Mouse (Mus musculus): ENCODE data around the gene Snx11. TPM values are rescaled to one million over a fixed set of nuclear protein-coding genes. Genes with fewer than 3 reads are reported as not detected.

The Snx11 gene
- polyA plus RNA-seq (2015; fragmentation: Nextera tagmentation; extraction: Ambion mirVana), result 47.2 and 51.1 TPM in 2 replicates

- peak within 1 kb of the TSS; percentile 59 for H3K4me2 ChIP-seq
- peak within 1 kb of the TSS; percentile 77 for H3K27ac ChIP-seq
- no peaks in the 10 kb centered on the region for H3K27me3 ChIP-seq (replicated peaks)
- no peaks in the 10 kb centered on the region for H3K9me3 ChIP-seq
- peaks cover under 1% of the 10 kb centered on the region; the same call in 1 of the 2 replicates for H3K36me3 ChIP-seq (replicated peaks)
- WGBS, result 2% methylated on average over 59 of the region's 59 CpGs
- peak; percentile 99 for ATAC-seq (replicated peaks)
- H3K4me3 ChIP-seq, result peak within 1 kb of the TSS; percentile 61
- peaks cover 24% of the 10 kb centered on the region for H3K4me1 ChIP-seq
- H3K9ac ChIP-seq, result peak within 1 kb of the TSS; percentile 60
Measured at GRCm38 (mm10) chr11:96776968-96777962, at the start of gene Snx11. Gene Snx11, minus strand, starts transcription at chr11:96777559.

GRCm38 (mm10) chr11:96826481-96826880 is 49.1 kb upstream of the Snx11 start:
- H3K27me3 ChIP-seq (replicated peaks), result no peaks in the 10 kb centered on the region
- WGBS, result 76% methylated on average over 2 of the region's 2 CpGs
- no peaks in the 10 kb centered on the region for H3K9me3 ChIP-seq
- H3K4me3 ChIP-seq, result 0 out of 2 replicates have a peak overlapping the region, but pooled peaks have one; percentile 7
- H3K9ac ChIP-seq, result peak overlapping the region; percentile 23; the same call in 1 of the 2 replicates
- H3K4me2 ChIP-seq, result peak overlapping the region; percentile 94; the same call in 1 of the 2 replicates
- peaks cover 9% of the 10 kb centered on the region for H3K36me3 ChIP-seq (replicated peaks)
- H3K27ac ChIP-seq, result no peak overlapping the region
- peaks cover 70% of the 10 kb centered on the region for H3K4me1 ChIP-seq
- no peak for ATAC-seq (replicated peaks)

DNA sequence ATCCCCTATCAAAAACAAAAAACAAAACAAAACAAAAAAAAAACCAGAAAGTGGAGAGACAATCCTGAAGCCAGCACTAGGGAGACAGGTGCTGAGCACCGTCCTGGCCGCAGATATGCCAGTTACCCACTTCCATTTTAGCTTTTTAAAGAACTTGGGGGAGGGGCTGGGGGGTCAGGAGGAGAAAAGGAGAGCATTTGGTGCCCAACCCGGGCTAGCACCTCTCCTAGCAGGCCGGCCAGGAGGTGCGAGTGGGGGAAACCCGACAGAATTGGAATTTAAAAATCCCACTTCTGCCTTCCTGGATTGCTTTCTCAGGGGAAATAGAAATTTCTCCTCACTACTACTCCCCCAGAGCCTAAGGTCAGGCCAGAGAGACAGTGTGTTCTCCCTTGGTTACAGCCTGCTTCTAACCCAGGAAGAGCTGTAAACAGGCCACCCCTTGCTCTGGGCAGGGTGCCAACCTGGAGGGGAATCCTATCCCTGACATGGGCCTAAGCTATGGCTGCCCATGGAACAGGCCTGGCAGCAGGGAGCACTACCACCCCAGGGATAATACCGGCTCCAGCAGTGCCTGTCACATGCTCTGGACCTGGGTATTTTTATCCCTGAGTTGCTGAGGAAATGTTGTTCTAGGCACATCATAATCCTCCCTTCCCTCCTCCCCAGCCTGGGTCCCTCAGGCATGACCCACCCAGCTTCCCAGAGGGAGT is 47.6 kb upstream of the Snx11 start:
- Histone ChIP-seq H3K36me3 (replicated peaks) (peaks cover 25% of the 10 kb centered on the region), H3K4me3 (peak overlapping the region; percentile 49; the same call in 1 of the 2 replicates), H3K27ac (peak overlapping the region; percentile 88), H3K4me1 (peaks cover 66% of the 10 kb centered on the region), H3K4me2 (peak overlapping the region; percentile 94), H3K27me3 (replicated peaks) (no peaks in the 10 kb centered on the region), H3K9ac (peak overlapping the region; percentile 24; the same call in 1 of the 2 replicates), H3K9me3 (no peaks in the 10 kb centered on the region)
- ATAC-seq (replicated peaks), result no peak
- 43% methylated on average over 7 of the region's 7 CpGs for WGBS

DNA sequence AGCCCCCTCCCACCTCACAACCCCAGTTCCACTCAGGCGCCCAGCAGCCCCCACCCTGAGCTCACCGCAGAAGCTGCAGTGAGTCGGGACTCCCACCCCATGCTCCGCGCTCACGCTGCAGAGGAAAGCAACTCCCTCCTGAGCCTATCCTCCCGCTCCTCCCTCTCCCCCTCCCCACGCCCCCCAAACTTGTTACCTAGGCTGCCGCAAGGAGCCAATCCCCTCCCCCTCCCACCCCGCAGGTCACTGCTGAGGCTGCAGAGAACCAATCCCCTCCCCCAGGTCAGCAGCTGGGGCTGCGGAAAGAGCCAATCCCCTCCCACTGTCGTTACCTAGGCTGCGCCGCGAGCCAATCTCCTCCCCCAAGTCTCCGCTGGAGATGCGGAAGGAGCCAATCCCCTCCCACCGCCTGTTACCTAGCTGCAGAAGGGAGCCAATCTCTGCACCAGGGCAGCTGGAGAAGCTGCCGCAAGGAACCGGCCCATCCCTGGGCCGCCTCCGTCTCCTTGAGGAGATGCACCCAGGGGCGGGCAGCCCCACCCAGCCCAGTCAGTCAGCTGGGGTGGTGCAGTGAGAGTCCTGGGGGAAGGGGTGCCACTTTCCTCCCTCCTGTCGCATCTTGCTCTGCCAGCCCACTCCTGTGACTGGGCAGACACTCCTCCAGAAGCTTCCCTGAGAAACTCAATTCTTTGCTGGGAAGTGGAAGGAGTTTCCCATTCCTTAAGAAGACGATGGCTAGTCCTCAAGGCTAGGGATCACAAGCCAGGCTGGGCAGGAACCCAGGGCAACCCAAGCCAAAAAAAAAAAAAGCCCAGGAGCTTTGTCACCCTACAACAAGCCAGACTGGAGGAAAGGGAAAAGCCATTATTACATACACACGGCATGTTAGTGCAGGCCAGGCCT is 46.8 kb upstream of the Snx11 start:
- peaks cover 65% of the 10 kb centered on the region for H3K4me1 ChIP-seq
- no peaks in the 10 kb centered on the region for H3K27me3 ChIP-seq (replicated peaks)
- ATAC-seq (replicated peaks), result peak; percentile 89
- H3K9ac ChIP-seq, result peak overlapping the region; percentile 53
- peak overlapping the region; percentile 49 for H3K4me3 ChIP-seq
- peak overlapping the region; percentile 88 for H3K27ac ChIP-seq
- H3K36me3 ChIP-seq (replicated peaks), result peaks cover 33% of the 10 kb centered on the region
- under 1% methylated on average over 25 of the region's 26 CpGs for WGBS
- H3K4me2 ChIP-seq, result peak overlapping the region; percentile 94
- H3K9me3 ChIP-seq, result no peaks in the 10 kb centered on the region

DNA sequence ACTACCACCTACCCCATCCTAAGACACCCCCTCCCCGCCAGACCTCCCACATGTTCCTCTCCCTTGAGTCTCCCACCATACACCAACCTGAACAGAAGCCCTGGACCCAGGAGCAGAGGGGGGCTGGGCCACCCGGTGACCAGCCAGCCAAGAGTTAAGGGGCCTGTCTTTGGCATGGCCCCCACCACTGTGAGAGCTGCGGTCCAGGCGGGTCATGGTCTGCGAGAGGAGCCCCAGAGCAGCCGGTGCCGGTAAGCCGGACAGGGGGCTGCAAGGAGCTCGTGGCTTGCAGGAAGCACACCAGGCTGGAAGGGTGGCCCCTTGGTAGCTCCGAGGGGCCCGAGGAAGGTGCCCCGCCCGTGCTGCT is 46.1 kb upstream of the Snx11 start:
- Histone ChIP-seq H3K4me1 (peaks cover 59% of the 10 kb centered on the region), H3K9me3 (no peaks in the 10 kb centered on the region), H3K4me3 (peak overlapping the region; percentile 49), H3K9ac (peak overlapping the region; percentile 53), H3K4me2 (peak overlapping the region; percentile 94), H3K27me3 (replicated peaks) (no peaks in the 10 kb centered on the region), H3K27ac (peak overlapping the region; percentile 88), H3K36me3 (replicated peaks) (peaks cover 39% of the 10 kb centered on the region)
- peak; percentile 61 for ATAC-seq (replicated peaks)
- 5% methylated on average over 12 of the region's 13 CpGs for WGBS

DNA sequence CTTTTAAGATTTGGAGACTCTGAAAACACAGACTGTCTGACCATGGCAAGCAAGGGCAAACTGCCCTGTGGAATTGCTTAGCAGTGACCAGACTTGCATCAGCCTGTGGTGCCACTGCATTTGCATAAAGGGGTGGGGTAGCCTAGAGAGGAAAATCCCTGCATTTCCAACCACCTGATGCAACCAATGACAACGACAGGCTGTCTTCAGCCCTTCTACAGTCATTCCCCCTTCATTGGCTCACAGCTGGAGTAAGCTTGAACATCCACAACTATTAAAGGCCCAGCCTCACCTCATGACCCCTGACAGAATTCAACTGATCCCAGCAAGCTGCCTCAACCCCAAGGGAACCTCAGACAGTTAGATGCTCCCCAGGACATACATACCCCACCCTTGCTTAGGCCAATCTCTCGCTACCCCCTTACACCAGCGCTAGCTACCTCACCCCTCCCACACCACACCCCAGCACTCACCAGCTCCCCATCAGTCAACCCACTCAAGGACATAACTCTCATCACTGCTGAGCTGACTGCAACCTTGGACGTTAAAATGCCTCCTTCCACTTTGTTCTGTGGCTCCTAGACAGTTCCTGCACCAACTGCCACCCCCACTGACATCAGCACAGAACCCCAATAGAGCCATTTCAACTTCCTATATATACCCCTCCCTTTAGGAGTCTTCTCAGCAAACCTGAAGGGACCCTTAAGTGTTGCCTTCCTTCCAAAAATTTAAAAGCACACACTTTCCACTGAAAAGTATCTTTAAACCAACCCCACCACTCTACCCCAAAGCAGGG is 45.5 kb upstream of the Snx11 start:
- ATAC-seq (replicated peaks), result no peak
- WGBS, result 39% methylated on average over 4 of the region's 4 CpGs
- H3K4me3 ChIP-seq, result peak overlapping the region; percentile 49
- peak overlapping the region; percentile 94 for H3K4me2 ChIP-seq
- H3K36me3 ChIP-seq (replicated peaks), result peaks cover 45% of the 10 kb centered on the region
- H3K27ac ChIP-seq, result peak overlapping the region; percentile 88; the same call in 1 of the 2 replicates
- no peaks in the 10 kb centered on the region for H3K27me3 ChIP-seq (replicated peaks)
- 0 out of 2 replicates have a peak overlapping the region, but pooled peaks have one; percentile 53 for H3K9ac ChIP-seq
- H3K4me1 ChIP-seq, result peaks cover 53% of the 10 kb centered on the region
- H3K9me3 ChIP-seq, result no peaks in the 10 kb centered on the region

GRCm38 (mm10) chr11:96821956-96822355 is 44.6 kb upstream of the Snx11 start:
- Histone ChIP-seq H3K4me3 (no peak overlapping the region), H3K9me3 (no peaks in the 10 kb centered on the region), H3K27me3 (replicated peaks) (no peaks in the 10 kb centered on the region), H3K4me1 (peaks cover 44% of the 10 kb centered on the region), H3K9ac (no peak overlapping the region), H3K27ac (no peak overlapping the region), H3K4me2 (no peak overlapping the region), H3K36me3 (replicated peaks) (peaks cover 47% of the 10 kb centered on the region)
- WGBS, result 95% methylated on average over 10 of the region's 10 CpGs
- no peak for ATAC-seq (replicated peaks)

- no peak overlapping the region for H3K4me2 ChIP-seq
- 75% methylated on average over 8 of the region's 8 CpGs for WGBS
- H3K27me3 ChIP-seq (replicated peaks), result no peaks in the 10 kb centered on the region
- ATAC-seq (replicated peaks), result no peak
- peaks cover 10% of the 10 kb centered on the region for H3K4me1 ChIP-seq
- no peak overlapping the region for H3K9ac ChIP-seq
- H3K9me3 ChIP-seq, result no peaks in the 10 kb centered on the region
- no peak overlapping the region for H3K4me3 ChIP-seq
- H3K36me3 ChIP-seq (replicated peaks), result peaks cover 57% of the 10 kb centered on the region
- no peak overlapping the region for H3K27ac ChIP-seq
Measured at GRCm38 (mm10) chr11:96818128-96818710, 40.9 kb upstream of the Snx11 start.

- H3K4me1 ChIP-seq, result no peaks in the 10 kb centered on the region
- WGBS, result 57% methylated on average over 5 of the region's 5 CpGs
- H3K9ac ChIP-seq, result no peak overlapping the region
- H3K9me3 ChIP-seq, result no peaks in the 10 kb centered on the region
- no peak overlapping the region for H3K27ac ChIP-seq
- no peak overlapping the region for H3K4me2 ChIP-seq
- H3K27me3 ChIP-seq (replicated peaks), result no peaks in the 10 kb centered on the region
- no peak for ATAC-seq (replicated peaks)
- H3K4me3 ChIP-seq, result no peak overlapping the region
- H3K36me3 ChIP-seq (replicated peaks), result peaks cover 62% of the 10 kb centered on the region
Measured at GRCm38 (mm10) chr11:96816979-96817378, 39.6 kb upstream of the Snx11 start.

DNA sequence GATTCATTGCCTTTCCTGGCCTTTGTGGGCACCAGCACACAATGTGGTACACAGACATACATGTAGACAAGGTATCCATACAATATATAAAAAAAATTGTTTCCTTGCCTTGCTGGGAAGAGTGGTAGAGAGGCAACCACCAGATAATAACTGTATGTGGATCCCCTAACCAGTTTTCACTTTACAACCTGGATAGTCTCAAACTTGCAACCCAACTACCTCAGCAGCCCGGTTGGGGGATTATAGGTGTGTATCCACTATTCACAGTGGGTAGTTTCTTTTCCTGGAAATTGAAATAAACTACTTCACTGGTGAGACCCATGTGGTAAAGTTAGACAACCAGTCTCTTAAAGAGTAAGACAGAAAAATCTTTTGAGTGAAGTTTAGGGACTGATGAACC is 39.1 kb upstream of the Snx11 start:
- no peaks in the 10 kb centered on the region for H3K9me3 ChIP-seq
- H3K27ac ChIP-seq, result no peak overlapping the region

More for the DNA sequence above, 39.1 kb upstream of the Snx11 start:
- ATAC-seq (replicated peaks), result no peak
- WGBS, result 84% methylated on average over 1 of the region's 1 CpGs
- H3K4me3 ChIP-seq, result no peak overlapping the region
- no peak overlapping the region for H3K9ac ChIP-seq
- no peak overlapping the region for H3K4me2 ChIP-seq
- H3K27me3 ChIP-seq (replicated peaks), result no peaks in the 10 kb centered on the region
- no peaks in the 10 kb centered on the region for H3K4me1 ChIP-seq
- peaks cover 57% of the 10 kb centered on the region for H3K36me3 ChIP-seq (replicated peaks)
